Mouse (Mus musculus): ENCODE measurements around the gene Serpinh1. TPM values are rescaled to one million over a fixed set of nuclear protein-coding genes. Genes with fewer than 3 reads are reported as not detected.

The Serpinh1 gene
- polyA plus RNA-seq, 1 experiment: 0.09 TPM

DNA sequence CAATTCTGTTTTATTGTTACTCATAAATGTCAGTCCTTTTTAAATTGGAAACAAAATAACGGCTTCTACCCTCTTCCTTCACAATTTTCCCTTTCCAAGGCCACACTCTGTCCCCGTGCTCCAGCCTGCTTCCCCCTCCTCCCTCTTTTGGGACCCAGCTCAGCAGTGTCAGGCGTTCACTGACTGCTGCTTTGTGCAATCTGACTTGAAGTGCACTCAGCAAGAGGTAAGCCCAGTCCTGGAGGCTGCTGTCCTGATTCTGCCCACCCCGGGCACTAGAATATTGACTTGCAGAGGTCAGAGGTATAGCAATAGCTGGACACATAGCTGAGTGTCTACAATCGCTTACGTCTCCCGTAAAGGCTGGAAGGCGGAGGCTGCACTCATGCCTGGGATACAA is 39.8 kb downstream of the Serpinh1 start:
- Histone ChIP-seq H3K27me3 (replicated peaks) (peaks cover 85% of the 10 kb centered on the region), H3K9me3 (no peaks in the 10 kb centered on the region), H3K4me1 (peaks cover 14% of the 10 kb centered on the region), H3K4me3 (replicated peaks) (no peak overlapping the region), H3K36me3 (replicated peaks; ENCODE audit: low read length) (no peaks in the 10 kb centered on the region)
- TF ChIP-seq GATA1 (IDR thresholded peaks at IDR 0.05; ENCODE audit: borderline replicate concordance, low read length): no peak
- no peak for TF ChIP-seq FLI1 (IDR thresholded peaks at IDR 0.05; ENCODE audit: low read length)

DNA sequence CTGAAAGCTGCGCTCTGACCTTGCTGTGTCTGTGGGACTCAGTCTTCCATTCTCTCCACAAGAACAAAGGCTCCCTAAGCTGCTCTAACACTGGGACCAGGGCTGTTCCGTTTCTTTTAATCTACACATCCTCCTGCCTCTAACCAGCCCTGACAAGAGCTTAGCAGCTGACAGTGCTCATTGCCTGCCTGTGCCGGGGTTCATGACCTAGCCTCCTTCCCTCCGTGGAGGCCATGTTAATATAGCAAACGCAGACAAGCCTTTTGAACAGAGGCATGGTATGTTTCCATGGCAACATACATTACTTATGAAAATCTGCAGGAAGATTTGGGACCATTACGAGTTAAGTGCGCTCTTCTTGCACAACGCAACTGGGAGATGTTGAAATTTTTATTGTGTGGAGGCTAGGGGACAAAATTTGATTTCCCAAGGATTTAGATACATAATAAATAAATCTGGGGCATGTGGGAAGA is 40.3 kb downstream of the Serpinh1 start:
- TF ChIP-seq GATA1 (IDR thresholded peaks at IDR 0.05; ENCODE audit: borderline replicate concordance, low read length): no peak
- TF ChIP-seq FLI1 (IDR thresholded peaks at IDR 0.05; ENCODE audit: low read length): no peak
- Histone ChIP-seq H3K9me3 (no peaks in the 10 kb centered on the region), H3K36me3 (replicated peaks; ENCODE audit: low read length) (no peaks in the 10 kb centered on the region), H3K27me3 (replicated peaks) (peaks cover 81% of the 10 kb centered on the region), H3K4me1 (peaks cover 20% of the 10 kb centered on the region), H3K4me3 (replicated peaks) (no peak overlapping the region)

DNA sequence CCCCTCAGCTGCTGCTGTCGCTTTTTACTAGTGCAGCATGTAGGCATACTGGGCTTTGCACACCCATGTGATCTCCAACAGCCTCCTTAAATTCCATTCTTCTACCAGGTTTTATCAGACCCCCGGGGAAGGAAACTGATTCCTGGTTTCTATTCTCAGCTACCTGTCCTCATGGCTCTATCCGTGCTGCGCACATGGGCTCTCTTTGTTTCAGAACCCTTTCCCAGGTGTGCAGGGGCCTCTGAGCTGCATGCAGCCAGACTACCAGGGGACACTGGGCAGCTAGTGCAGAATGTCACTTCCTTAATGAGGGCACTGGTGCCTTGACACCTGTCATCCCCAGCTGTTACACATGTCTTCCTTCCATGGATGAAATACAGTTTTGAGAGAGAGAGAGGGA is 41.0 kb downstream of the Serpinh1 start:
- Histone ChIP-seq H3K9me3 (no peaks in the 10 kb centered on the region), H3K4me3 (replicated peaks) (no peak overlapping the region), H3K36me3 (replicated peaks; ENCODE audit: low read length) (no peaks in the 10 kb centered on the region), H3K4me1 (peaks cover 26% of the 10 kb centered on the region), H3K27me3 (replicated peaks) (peaks cover 78% of the 10 kb centered on the region)
- TF ChIP-seq FLI1 (IDR thresholded peaks at IDR 0.05; ENCODE audit: low read length) (no peak), GATA1 (IDR thresholded peaks at IDR 0.05; ENCODE audit: borderline replicate concordance, low read length) (no peak)

DNA sequence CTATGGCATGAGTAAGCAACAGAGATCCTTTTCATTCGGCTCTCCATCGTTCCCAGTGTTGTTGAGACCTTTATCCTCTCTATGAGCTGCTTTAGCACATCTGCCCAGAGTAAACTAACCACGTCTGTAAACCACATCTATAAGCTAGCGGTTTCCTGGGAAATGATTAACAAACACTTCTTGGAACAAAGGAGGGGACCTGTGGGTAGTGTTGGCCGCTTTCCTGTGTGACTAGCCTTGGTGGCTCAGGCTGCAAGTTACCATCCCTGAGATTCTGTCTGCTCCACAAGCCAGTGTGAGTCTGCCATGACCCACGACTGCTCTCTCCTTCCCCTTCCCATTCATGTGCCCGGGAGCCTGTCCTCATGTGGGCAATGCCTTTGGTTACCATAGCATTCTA is 41.6 kb downstream of the Serpinh1 start:
- Histone ChIP-seq H3K36me3 (replicated peaks; ENCODE audit: low read length) (no peaks in the 10 kb centered on the region), H3K27me3 (replicated peaks) (peaks cover 78% of the 10 kb centered on the region), H3K4me3 (replicated peaks) (peak overlapping the region; percentile 70), H3K4me1 (peaks cover 33% of the 10 kb centered on the region), H3K9me3 (no peaks in the 10 kb centered on the region)
- TF ChIP-seq GATA1 (IDR thresholded peaks at IDR 0.05; ENCODE audit: borderline replicate concordance, low read length): no peak
- TF ChIP-seq FLI1 (IDR thresholded peaks at IDR 0.05; ENCODE audit: low read length): no peak

DNA sequence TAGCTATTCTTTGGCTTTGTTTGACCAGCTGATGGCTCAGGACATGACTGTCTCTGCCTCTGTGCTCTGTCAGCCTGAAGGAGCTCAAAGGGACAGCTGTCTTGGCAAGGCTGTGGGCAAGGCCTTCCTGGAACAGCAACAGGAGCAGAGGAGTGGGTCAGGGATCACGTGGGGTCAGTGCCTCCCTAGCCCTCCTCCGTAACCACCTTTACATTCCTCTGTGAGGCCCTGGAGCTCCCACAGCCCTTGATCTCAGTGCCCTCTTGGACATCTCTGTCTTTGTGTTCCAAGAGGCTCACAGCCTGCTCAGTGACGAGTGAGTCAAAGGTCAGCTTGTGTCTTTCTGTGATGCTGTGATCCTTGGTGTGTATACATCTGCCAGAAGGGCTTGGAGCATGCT is 46.4 kb downstream of the Serpinh1 start:
- H3K4me3 ChIP-seq (replicated peaks): peak overlapping the region; percentile 4
- peaks cover 37% of the 10 kb centered on the region for H3K4me1 ChIP-seq
- H3K36me3 ChIP-seq (replicated peaks; ENCODE audit: low read length): no peaks in the 10 kb centered on the region
- no peak for TF ChIP-seq GATA1 (IDR thresholded peaks at IDR 0.05; ENCODE audit: borderline replicate concordance, low read length)
- TF ChIP-seq FLI1 (IDR thresholded peaks at IDR 0.05; ENCODE audit: low read length): no peak
- H3K27me3 ChIP-seq (replicated peaks): peaks cover 66% of the 10 kb centered on the region
- no peaks in the 10 kb centered on the region for H3K9me3 ChIP-seq

DNA sequence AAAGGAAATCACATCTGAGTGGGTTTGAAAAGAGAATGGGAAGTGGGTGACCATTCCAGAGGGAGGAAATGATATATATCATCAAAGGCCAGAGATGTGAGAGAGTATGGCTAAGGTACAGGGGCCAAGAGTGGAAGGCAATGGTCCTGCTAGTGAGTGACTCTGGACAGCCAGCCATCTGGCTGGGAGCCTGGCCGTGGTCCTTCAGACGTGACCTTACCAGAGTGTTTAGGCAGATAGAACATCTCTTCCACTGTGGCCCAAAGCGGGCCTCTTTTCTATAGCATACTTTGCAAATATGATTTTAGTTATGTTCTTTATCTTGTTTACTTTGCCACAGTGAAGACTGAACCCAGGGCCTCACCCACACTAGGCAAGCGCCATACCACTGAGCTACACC is 47.4 kb downstream of the Serpinh1 start:
- Histone ChIP-seq H3K36me3 (replicated peaks; ENCODE audit: low read length) (no peaks in the 10 kb centered on the region), H3K4me3 (replicated peaks) (no peak overlapping the region), H3K9me3 (no peaks in the 10 kb centered on the region), H3K4me1 (peaks cover 32% of the 10 kb centered on the region), H3K27me3 (replicated peaks) (peaks cover 64% of the 10 kb centered on the region)
- TF ChIP-seq FLI1 (IDR thresholded peaks at IDR 0.05; ENCODE audit: low read length): no peak
- no peak for TF ChIP-seq GATA1 (IDR thresholded peaks at IDR 0.05; ENCODE audit: borderline replicate concordance, low read length)

DNA sequence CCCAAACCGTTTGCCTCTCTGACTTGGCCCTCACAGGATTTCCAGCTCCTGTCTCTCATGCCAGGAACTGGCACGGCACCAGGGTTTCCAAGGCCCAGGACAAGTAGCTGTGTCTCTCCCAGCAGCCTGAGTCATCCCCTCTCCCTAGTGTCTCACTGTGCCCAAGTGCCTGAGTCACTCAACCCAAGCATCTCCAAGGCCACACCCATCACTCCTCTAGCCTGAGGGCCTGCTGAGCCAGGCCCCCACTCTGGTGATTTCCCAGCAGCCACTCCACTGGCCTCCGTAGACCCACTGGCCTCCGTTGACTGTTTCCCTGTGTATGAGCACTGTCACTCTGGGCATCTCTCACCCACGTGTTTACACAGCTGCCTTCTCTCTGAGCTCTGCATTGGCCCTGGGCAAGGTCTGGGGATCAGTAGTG is 48.1 kb downstream of the Serpinh1 start:
- Histone ChIP-seq H3K9me3 (no peaks in the 10 kb centered on the region), H3K4me3 (replicated peaks) (no peak overlapping the region), H3K36me3 (replicated peaks; ENCODE audit: low read length) (no peaks in the 10 kb centered on the region), H3K27me3 (replicated peaks) (peaks cover 60% of the 10 kb centered on the region), H3K4me1 (peaks cover 32% of the 10 kb centered on the region)
- TF ChIP-seq GATA1 (IDR thresholded peaks at IDR 0.05; ENCODE audit: borderline replicate concordance, low read length): no peak
- TF ChIP-seq FLI1 (IDR thresholded peaks at IDR 0.05; ENCODE audit: low read length): no peak

DNA sequence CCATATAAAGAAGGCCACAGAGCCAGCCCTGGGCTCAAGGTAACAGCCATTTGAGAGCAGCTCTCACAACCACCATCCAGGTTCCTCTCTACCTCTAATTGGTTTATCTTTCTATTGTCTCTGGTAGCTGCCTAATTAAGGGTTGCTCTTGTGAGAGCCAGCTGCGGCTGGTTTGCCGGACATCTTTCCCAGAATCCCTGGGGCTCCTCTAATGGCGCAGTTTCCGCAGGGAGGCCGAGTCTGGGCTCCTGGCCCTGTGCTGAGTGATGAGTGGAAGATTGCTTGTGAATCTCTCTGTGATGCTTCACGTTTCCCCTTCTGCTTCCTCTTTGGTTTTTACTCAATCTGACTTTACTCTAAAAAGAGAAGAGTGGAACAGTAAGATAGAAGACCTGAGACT is 49.0 kb downstream of the Serpinh1 start:
- peaks cover 32% of the 10 kb centered on the region for H3K4me1 ChIP-seq
- H3K36me3 ChIP-seq (replicated peaks; ENCODE audit: low read length): no peaks in the 10 kb centered on the region
- no peak overlapping the region for H3K4me3 ChIP-seq (replicated peaks)
- H3K9me3 ChIP-seq: no peaks in the 10 kb centered on the region
- peaks cover 51% of the 10 kb centered on the region for H3K27me3 ChIP-seq (replicated peaks)
- TF ChIP-seq GATA1 (IDR thresholded peaks at IDR 0.05; ENCODE audit: borderline replicate concordance, low read length): no peak
- no peak for TF ChIP-seq FLI1 (IDR thresholded peaks at IDR 0.05; ENCODE audit: low read length)

DNA sequence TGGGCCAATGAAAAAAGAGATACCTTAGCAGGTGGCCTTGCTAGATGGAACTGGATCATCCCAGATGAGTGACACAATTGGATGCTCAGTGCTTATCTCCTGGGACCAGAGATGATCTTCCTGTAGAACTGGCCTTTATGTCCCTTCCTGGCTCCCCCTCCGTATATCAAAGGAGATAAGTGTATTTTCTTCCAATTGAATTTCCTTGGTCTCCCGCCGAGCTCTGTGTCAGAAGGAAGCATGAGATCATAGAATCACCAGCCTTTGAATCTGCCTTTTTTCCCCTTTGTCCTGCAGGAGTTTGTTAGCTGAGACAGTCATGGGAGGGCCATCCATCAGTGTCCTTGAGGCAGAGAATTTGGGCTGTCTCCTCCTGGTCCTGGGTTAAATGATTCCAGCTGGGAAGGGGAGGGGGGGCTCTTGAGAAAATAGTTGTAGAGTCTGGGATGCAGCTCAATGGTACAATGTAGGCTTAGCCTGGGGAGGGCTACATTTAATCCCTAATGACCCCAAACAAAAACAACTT is 52.3 kb downstream of the Serpinh1 start:
- TF ChIP-seq FLI1 (IDR thresholded peaks at IDR 0.05; ENCODE audit: low read length) (no peak), GATA1 (IDR thresholded peaks at IDR 0.05; ENCODE audit: borderline replicate concordance, low read length) (no peak)
- no peaks in the 10 kb centered on the region for H3K9me3 ChIP-seq
- no peak overlapping the region for H3K4me3 ChIP-seq (replicated peaks)
- peaks cover 8% of the 10 kb centered on the region for H3K4me1 ChIP-seq
- H3K36me3 ChIP-seq (replicated peaks; ENCODE audit: low read length): no peaks in the 10 kb centered on the region
- H3K27me3 ChIP-seq (replicated peaks): peaks cover 31% of the 10 kb centered on the region

Other genes starting within 250 kb of the Serpinh1 start
- gene Uvrag, start 212.1 kb downstream of the Serpinh1 start, polyA plus RNA-seq (2012; ENCODE audit: insufficient read depth, low replicate concordance): 13.9 and 19.6 TPM in 2 replicates
- gene Dgat2, start 170.5 kb downstream of the Serpinh1 start, polyA plus RNA-seq (2012; ENCODE audit: insufficient read depth, low replicate concordance): 2.4 and 4.2 TPM in 2 replicates
- gene Mogat2, start 114.6 kb downstream of the Serpinh1 start, polyA plus RNA-seq (2012; ENCODE audit: insufficient read depth, low replicate concordance): 0.34 TPM in 1 of 2 replicates, not detected in the other
- 0.12 and 1.5 TPM in 2 replicates for gene Map6, start 85.8 kb downstream of the Serpinh1 start, polyA plus RNA-seq (2012; ENCODE audit: insufficient read depth, low replicate concordance)
- gene Gdpd5, start 28.2 kb upstream of the Serpinh1 start, polyA plus RNA-seq (2012; ENCODE audit: insufficient read depth, low replicate concordance): 3.7 TPM in 1 of 2 replicates, not detected in the other
- gene Klhl35, start 112.8 kb upstream of the Serpinh1 start, polyA plus RNA-seq (2012; ENCODE audit: insufficient read depth, low replicate concordance): 2.4 TPM in 1 of 2 replicates, not detected in the other
- gene Rps3, start 130.5 kb upstream of the Serpinh1 start, polyA plus RNA-seq (2012; ENCODE audit: insufficient read depth, low replicate concordance): 128 and 530 TPM in 2 replicates
- 11.2 and 43.4 TPM in 2 replicates for gene Arrb1, start 182.2 kb upstream of the Serpinh1 start, polyA plus RNA-seq (2012; ENCODE audit: insufficient read depth, low replicate concordance)

All from megakaryocyte, embryonic 14.5 days (primary cell).